Mouse (Mus musculus) cerebellum, postnatal 25 days (tissue): ENCODE results near the gene Laptm5.

ENCODE experiments used
- DNase-seq, 2 experiments: peaks; one replicate each; pipeline ENCODE4 v3.0.0; 2021; ENCODE audit warnings: mixed read lengths in 2 of 2

Laptm5 gene

DNA sequence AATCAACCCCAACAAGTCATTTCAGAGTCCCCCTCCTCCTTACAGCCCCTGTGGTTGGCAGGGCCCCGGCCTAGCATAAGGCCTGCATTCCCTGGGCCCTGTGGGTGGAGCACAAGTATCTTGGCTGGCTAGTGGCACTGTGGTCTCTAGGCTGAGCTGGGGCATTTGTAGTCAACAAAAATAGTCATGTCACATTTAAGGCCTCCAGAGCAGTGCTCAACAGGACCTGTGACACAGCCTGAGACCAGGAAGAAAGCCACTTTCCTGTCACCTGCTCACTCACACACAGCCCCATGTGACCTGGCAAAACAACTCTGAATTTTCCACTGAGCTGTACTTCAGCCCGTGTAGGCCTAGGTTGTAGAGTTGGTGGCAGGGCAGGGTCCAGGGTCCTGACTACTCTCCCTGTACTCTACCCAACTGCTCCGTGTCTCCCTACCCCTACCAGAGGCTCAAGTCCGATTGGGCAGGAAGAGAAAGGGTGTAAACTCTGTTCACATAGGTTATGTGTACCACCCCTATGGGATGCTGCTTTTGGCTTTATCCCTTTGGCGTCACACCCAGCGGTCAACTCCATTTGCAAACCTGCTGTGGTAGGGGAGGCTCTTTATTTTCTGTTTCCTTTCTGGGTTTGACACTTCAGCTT lies 13.0 kb upstream of the Laptm5 start:
- no peak for DNase-seq

DNA sequence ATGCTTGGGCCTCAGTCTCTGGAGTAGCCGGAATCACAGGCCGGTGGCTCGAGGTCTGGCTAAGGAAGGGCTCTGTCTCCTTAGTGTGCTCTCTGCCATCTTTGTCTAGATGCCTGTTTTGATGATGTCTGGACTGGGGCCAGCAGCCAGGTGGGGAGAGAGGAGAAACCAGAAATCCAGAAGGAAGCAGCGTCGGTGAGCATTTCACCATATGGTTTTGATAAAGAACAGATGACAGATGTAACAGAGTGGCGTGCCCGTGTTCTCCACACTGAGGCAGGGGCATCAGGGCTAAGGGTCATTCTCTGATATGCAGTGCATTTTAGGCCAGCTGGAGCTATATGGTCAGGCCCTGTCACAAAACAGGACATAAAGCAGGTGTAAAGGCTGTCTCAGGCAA lies 12.2 kb upstream of the Laptm5 start:
- DNase-seq = peak in 1 of 2 experiments; percentile 64

- DNase-seq = no peak
Measured at GRCm38 (mm10) chr4:130902289-130902781, 10.6 kb upstream of the Laptm5 start.

- DNase-seq = no peak
Measured at GRCm38 (mm10) chr4:130905025-130905424, 7.9 kb upstream of the Laptm5 start.

GRCm38 (mm10) chr4:130905882-130906281 lies 7.0 kb upstream of the Laptm5 start:
- no peak for DNase-seq

DNA sequence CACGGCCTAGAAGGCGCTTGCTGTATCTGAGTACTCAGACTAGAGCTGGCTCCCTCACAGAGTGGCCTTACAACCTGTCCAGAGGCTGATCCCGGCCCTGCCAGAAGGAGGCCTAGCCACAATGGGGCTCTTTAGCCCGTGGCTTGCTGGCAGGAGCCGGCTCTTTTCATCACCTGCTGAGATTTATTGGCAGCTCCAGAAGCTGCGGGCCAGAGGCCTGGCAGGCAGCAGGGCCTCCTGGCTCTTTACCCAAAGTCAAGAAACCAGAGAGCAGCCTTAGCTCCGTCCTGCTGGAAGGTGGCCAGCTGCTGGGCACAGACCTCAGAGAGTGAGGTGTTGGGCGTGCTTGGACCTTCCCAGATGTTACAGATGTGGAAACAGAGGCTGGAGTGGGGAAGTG lies 6.6 kb upstream of the Laptm5 start:
- peak; percentile 72 to 78 for DNase-seq

- DNase-seq = no peak
Measured at GRCm38 (mm10) chr4:130907200-130908069, 5.5 kb upstream of the Laptm5 start.

GRCm38 (mm10) chr4:130908133-130908532 lies 4.8 kb upstream of the Laptm5 start:
- DNase-seq = no peak

DNA sequence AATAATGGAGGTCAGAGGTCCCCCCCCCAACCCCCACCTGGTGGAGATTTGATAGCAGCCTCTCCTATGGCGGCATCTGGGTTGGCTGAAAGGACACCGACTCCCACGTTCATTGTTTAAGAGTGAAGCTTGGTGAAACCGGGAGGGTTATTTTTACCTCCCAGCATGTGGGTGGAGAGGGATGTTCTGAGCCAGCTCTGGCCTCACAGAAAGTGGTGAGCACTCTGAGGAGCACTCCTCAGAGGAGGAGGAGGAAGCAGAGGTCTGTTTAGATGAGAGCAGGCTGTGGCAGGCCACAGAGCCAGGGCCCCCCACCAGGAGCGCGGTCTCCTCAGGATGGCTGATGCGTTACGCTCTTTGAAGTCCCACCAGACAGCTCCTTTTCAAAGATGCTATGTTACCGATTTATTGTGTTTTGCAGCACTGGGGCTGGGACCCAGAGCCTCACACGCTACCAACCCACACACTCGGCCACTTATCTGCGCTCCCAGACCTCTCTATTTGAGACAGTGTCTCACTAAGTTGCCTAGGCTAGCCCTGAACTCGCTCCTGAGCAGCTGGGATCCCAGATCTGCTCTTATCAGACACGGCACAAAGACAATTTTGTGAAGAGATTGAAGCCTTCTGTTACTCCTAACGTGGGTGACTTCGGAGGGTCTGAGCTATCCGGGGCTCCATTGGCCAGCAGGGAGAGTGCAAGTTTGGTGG lies 3.6 kb upstream of the Laptm5 start:
- peak in 1 of 2 experiments; percentile 29 for DNase-seq

GRCm38 (mm10) chr4:130910666-130911065 lies 2.3 kb upstream of the Laptm5 start:
- no peak for DNase-seq

- no peak for DNase-seq
Measured at GRCm38 (mm10) chr4:130912626-130913025, 299 bp upstream of the Laptm5 start.

GRCm38 (mm10) chr4:130913511-130913910 lies 586 bp downstream of the Laptm5 start:
- DNase-seq = no peak

DNA sequence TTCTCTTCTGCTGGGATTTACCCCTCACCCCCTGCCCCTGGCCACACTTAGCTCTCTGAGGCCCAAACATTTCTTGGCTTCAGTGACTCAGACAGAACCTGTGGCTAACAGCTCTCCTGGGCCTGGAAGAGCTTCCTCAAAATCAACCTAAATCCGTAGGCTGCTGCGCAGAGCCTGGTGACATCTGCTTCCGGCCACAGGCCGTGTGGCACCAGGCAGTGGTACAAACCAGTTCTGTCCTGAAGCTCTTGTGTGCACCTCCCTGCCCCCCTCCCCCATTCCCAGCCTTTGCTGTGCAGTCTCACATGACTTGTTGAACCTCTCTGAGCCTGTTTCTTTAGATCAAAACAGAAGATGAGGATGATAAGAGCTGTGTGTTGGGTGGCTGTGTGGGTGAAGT lies 1.1 kb downstream of the Laptm5 start:
- DNase-seq = no peak

DNA sequence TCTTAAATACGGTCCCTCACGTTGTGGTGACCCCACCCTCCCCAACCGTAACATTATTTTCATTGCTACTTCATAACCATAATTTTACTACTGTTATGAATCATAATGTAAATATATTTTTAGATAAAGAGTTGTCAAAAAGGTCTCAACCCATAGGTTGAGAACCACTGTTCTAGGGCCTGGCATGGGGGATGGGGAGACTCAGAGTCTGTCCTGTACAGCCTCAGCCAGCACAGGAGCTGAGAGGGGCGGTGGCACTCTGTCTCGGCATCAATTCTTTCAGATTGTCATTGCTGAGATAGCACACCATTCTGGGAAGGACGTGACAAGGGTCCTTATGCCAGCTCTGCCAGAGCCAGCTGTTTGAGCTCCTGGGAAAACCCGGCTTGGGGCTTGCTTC lies 1.6 kb downstream of the Laptm5 start:
- DNase-seq = no peak

DNA sequence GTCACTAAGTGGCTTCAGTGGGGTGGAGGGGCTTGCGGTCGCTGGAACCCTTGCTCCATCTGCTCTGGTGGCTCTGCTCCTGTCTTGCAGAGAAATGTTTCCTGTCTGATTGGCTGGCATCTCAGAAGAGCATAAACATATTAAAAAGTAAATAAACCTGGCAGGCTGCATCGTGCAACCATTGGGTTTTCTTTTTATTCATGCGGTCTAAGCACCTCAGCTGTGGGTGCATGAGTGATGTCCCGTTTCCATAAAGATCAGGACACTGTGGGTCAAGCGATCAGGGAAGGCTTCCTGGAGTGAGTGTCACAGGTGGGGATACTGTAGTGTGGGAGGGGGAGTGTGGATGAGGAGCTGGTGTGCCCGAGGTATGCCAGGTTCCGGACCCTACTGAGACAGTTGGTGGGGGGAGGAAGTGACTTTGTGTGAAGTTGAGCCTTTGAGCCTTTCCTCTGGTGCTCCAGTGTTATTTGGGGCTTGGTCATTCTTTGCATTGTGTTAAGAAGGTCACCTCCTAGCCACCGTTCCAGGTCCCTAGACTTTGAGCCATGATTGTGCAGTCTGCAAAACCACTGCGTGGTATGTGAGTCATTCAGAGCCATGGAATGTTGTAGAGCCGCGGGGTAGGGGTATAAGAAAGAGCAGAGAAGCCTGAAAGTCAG lies 2.2 kb downstream of the Laptm5 start:
- no peak for DNase-seq

DNA sequence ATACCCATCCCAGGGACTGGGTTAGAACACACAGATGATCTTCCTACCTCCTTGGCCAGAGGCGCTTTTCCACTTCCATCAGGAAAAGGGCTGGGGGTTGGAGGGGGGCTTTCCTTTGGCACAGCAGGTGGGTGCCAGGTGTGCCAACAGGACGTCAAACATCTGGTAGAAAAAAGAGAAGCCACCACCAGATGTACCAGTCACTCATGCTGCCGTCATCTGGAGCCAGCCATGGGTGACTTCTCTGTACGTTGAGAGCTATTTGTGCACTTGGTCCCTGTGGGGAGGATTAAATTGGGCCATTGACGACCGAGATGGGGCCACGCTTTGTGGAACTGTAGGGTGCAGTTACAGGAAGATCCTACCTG lies 2.7 kb downstream of the Laptm5 start:
- no peak for DNase-seq

GRCm38 (mm10) chr4:130916639-130917038 lies 3.7 kb downstream of the Laptm5 start:
- DNase-seq = no peak

DNA sequence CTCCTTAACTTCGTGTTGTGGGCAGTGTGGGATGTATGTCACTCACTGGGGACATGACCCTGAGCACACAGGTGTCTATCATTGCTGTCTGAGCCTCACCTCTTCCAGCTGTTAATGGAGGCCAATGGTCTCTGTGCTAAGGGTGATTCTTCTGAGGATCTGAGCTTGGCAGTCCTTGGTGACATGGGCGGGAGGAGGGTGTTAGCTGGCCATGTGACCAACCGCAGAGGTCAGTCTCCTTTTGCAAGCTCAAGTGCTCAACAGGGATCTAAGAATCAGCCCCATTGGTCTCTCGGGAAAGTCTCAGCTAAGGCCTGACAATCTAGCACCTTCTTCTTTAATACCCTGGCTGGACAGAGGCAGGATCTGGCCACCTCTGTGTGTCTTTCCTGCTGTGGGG lies 4.6 kb downstream of the Laptm5 start:
- no peak for DNase-seq

DNA sequence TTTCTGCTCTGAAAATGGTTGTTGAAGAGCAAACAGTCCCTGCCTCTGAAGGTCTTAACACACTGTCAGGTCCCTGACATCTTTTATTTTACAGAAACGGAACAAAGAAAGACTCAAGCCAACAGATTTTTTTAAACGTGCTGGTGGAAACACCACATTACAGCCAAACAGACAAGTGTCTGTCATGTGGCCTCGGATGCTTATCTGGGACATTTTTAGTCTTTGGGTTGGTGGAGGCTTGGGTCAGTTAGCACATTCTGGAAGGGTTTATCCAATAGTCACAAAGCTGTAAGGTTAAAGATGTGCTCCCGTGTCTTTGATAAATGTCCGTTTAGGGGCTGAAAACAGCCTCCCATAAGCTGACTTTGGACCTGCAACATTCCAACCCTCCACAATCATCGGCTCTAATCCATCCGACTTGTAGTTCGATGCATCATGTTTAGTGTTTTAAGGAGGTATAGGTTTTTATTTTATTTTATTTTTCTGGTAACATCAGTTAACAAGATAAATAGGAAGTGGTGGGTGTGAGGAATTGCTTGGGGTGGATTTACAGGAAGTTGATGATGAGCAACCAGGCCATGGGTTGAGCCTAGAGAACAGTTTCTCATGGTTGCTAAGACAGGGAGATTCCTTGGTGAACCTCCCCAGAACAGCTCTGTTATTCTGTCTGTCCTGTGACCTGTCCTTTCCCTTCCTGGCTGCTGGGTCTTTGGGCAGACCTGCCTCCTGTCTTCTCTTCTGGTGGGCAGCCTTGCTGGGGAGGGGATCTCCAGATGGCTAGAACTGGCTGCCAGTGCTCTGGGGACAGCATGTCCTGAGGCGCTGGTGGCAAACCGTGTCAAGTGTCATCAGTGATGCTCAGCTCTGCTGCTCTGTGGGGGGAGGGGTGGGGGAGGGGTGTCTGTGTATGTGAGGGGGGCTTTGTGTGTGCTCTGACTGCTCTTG lies 6.2 kb downstream of the Laptm5 start:
- no peak for DNase-seq

DNA sequence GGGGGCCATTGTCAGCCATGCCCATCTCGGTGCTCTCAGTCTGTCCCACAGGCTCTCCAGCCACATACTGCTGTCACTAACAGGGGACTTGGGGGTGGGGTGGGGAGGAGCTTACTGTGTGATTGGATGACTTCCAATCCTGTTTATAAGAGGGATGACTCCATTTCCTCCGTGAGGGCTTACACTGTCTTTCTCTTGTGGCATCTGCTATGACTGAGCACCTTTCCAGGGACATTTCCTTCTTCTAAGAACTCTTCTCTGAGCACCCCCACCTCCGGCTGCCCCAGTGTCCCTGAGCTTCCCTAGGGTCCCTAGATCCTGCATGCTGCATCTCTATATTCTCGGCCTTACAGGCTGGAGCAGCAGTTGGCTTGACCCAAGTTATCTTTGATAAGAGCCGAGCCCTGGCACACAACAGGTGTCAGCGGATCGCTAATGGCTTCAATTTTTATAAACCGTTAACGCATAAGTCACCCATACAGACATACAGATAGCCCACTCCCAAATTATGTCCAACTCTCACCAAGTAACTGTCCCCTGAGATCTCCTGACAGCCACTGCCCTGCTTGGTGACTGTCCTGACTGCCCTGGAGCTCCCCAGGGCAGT lies 6.9 kb downstream of the Laptm5 start:
- DNase-seq = no peak

- DNase-seq = no peak
Measured at GRCm38 (mm10) chr4:130920951-130921693, 8.2 kb downstream of the Laptm5 start.
